In genomic region chr11:103142441-103143182, GRCm38 (mm10) we compare ENCODE assay signal across 8 mouse cellular contexts. TPM values are rescaled to one million over a fixed set of nuclear protein-coding genes. Genes with fewer than 3 reads are reported as not detected.
A peak's percentile ranks its signal among the peaks of the same experiment; 100 is the strongest.
DNase-seq lines count a peak whose midpoint lies in the region; ATAC-seq and TF ChIP-seq lines count a peak whose summit lies in the region.

No protein-coding gene starts in this region.

- H3K4me2 ChIP-seq in intestine, postnatal 0 days (replicated peaks; ENCODE audit: low read depth) = peak overlapping the region; percentile 50

- peak overlapping the region; percentile 17; the same call in 1 of the 2 replicates for H3K9ac ChIP-seq in intestine, postnatal 0 days (ENCODE audit: low read depth, low read length)

- 0 out of 2 replicates have a peak overlapping the region, but pooled peaks have one; percentile 12 for H3K4me3 ChIP-seq in intestine, postnatal 0 days (ENCODE audit: low read depth, low read length)

- peak overlapping the region; percentile 91 for H3K27ac ChIP-seq in intestine, postnatal 0 days (ENCODE audit: low read depth, low read length)

- DNase-seq in ovary, adult 18-20 months (ENCODE audit: low spot score) = peak; percentile 77
- DNase-seq in ovary, postnatal 10 days (ENCODE audit: low spot score) = no peak
- peak; percentile 85 to 87 for DNase-seq in cerebellum, postnatal 36 days
- DNase-seq in gastrocnemius, postnatal 25 days = peak; percentile 71
- DNase-seq in left cerebral cortex, postnatal 14 days (ENCODE audit: low spot score in 2 of 2) = peak; percentile 88 to 94
- peak; percentile 72 for DNase-seq in skeletal muscle tissue, adult 2 months (ENCODE audit: low read depth, low spot score)

- 32% methylated on average over 8 of the region's 8 CpGs for WGBS in intestine, postnatal 0 days

- no peaks in the 10 kb centered on the region for H3K27me3 ChIP-seq in intestine, postnatal 0 days (replicated peaks; ENCODE audit: control insufficient read depth, insufficient read depth, low read length)

- no peaks in the 10 kb centered on the region for H3K36me3 ChIP-seq in intestine, postnatal 0 days (ENCODE audit: control insufficient read depth, insufficient read depth)

- no peaks in the 10 kb centered on the region for H3K9me3 ChIP-seq in intestine, postnatal 0 days (ENCODE audit: control insufficient read depth)

- ATAC-seq in intestine, postnatal 0 days = no peak
- peak; percentile 40; the same call in 1 of the 2 replicates for ATAC-seq in megakaryocyte, adult 5-6 weeks (ENCODE audit: poor library complexity, severe bottlenecking)

- peak; percentile 39 for TF ChIP-seq CTCF in intestine, postnatal 0 days (IDR thresholded peaks at IDR 0.05; ENCODE audit: low read depth)

- intact Hi-C loops in left cerebral cortex, postnatal 14 days (cut with DNase I) = no loop called here

- peaks cover 15% of the 10 kb centered on the region for H3K4me1 ChIP-seq in intestine, postnatal 0 days (replicated peaks; ENCODE audit: control insufficient read depth, insufficient read depth, low read length)

RNA-seq across cellular contexts. Expression of gene Hexim2, which starts 10.4 kb away (rescaled TPM):
- total RNA-seq in gastrocnemius, postnatal 25 days (2021) = 1 to 10 TPM; 1.0 to 1.9 TPM
- 3.5 and 5.3 TPM in 2 replicates for polyA plus RNA-seq in intestine, postnatal 0 days (2015; fragmentation: Nextera tagmentation; extraction: Ambion mirVana)
- 10 to 100 TPM; 15.4 TPM for total RNA-seq in left cerebral cortex, postnatal 14 days (2021)
- total RNA-seq in megakaryocyte, adult 5-6 weeks (2015) = 0.25 and 1.8 TPM in 2 replicates
- 1.0 and 2.1 TPM in 2 replicates for total RNA-seq in megakaryocyte, adult 5-6 weeks (2017)

RNA-seq across cellular contexts. Expression of gene Hexim1, which starts 26.6 kb away (rescaled TPM):
- 10 to 100 TPM; 17.4 to 19.0 TPM for total RNA-seq in gastrocnemius, postnatal 25 days (2021)
- 4.6 and 6.0 TPM in 2 replicates for polyA plus RNA-seq in intestine, postnatal 0 days (2015; fragmentation: Nextera tagmentation; extraction: Ambion mirVana)
- 10 to 100 TPM; 43.7 to 45.4 TPM for total RNA-seq in left cerebral cortex, postnatal 14 days (2021)
- total RNA-seq in megakaryocyte, adult 5-6 weeks (2015) = 10.1 TPM in 2 replicates
- 17.0 and 24.6 TPM in 2 replicates for total RNA-seq in megakaryocyte, adult 5-6 weeks (2017)

RNA-seq across cellular contexts. Expression of gene Fmnl1, which starts 28.3 kb away (rescaled TPM):
- 1 to 10 TPM; 4.7 to 4.9 TPM for total RNA-seq in gastrocnemius, postnatal 25 days (2021)
- polyA plus RNA-seq in intestine, postnatal 0 days (2015; fragmentation: Nextera tagmentation; extraction: Ambion mirVana) = 0.80 and 1.0 TPM in 2 replicates
- 100 to 1,000 TPM; 132 to 143 TPM for total RNA-seq in left cerebral cortex, postnatal 14 days (2021)
- total RNA-seq in megakaryocyte, adult 5-6 weeks (2015) = 387 and 407 TPM in 2 replicates
- total RNA-seq in megakaryocyte, adult 5-6 weeks (2017) = 126 and 152 TPM in 2 replicates

RNA-seq across cellular contexts. Expression of gene Acbd4, which starts 41.1 kb away (rescaled TPM):
- 10 to 100 TPM; 23.7 to 29.7 TPM for total RNA-seq in gastrocnemius, postnatal 25 days (2021)
- polyA plus RNA-seq in intestine, postnatal 0 days (2015; fragmentation: Nextera tagmentation; extraction: Ambion mirVana) = 74.7 and 75.9 TPM in 2 replicates
- total RNA-seq in left cerebral cortex, postnatal 14 days (2021) = 10 to 100 TPM; 71.3 to 71.5 TPM
- total RNA-seq in megakaryocyte, adult 5-6 weeks (2015) = 3.2 and 6.2 TPM in 2 replicates
- 9.3 and 9.4 TPM in 2 replicates for total RNA-seq in megakaryocyte, adult 5-6 weeks (2017)

RNA-seq across cellular contexts. Expression of gene Plcd3, which starts 41.2 kb away (rescaled TPM):
- 1 to 10 TPM; 3.2 to 3.9 TPM for total RNA-seq in gastrocnemius, postnatal 25 days (2021)
- 1.0 and 1.5 TPM in 2 replicates for polyA plus RNA-seq in intestine, postnatal 0 days (2015; fragmentation: Nextera tagmentation; extraction: Ambion mirVana)
- total RNA-seq in left cerebral cortex, postnatal 14 days (2021) = 10 to 100 TPM; 14.1 to 14.7 TPM
- not detected in 2 replicates for total RNA-seq in megakaryocyte, adult 5-6 weeks (2015)
- total RNA-seq in megakaryocyte, adult 5-6 weeks (2017) = not detected in 2 replicates

Comparison
In these comparisons a context has a peak if more than half of its experiments do, and no peak if none do; other contexts are left out.
1. RNA of gene Hexim2, which starts 10.4 kb away (total RNA-seq): 15.4 TPM in left cerebral cortex, postnatal 14 days; 0.25 to 2.1 TPM in megakaryocyte, adult 5-6 weeks and 1.0 to 1.9 TPM in gastrocnemius, postnatal 25 days; every median in the first group is over 4 times any median in the second.
2. RNA of gene Fmnl1, which starts 28.3 kb away (total RNA-seq): 126 to 407 TPM in megakaryocyte, adult 5-6 weeks and 132 to 143 TPM in left cerebral cortex, postnatal 14 days; 4.7 to 4.9 TPM in gastrocnemius, postnatal 25 days; every median in the first group is over 10 times any median in the second.